Mouse (Mus musculus) ES-Bruce4 (cell line): ENCODE measurements at regions not wholly inside any gene's neighbourhood (a gene's known extent, or its start where the extent isn't known, plus 50 kb on each side); places are given as distances from the start of the nearest gene placed in this dataset.

Source experiments
- CTCF ChIP-seq: IDR thresholded peaks from one replicate; pipeline ENCODE4 v1.8.1; 2011; ENCODE audit warnings: low read depth, low read length
- POLR2A ChIP-seq: IDR thresholded peaks from one replicate; pipeline ENCODE4 v1.8.1; 2011; ENCODE audit warnings: low read length; ENCODE audit not compliant: insufficient read depth

GRCm38 (mm10) chr1:119221901-119222300 lies 168.5 kb upstream of the Gli2 start:
- no peak for TF ChIP-seq CTCF
- TF ChIP-seq POLR2A = no peak
